Mouse (Mus musculus) urinary bladder, postnatal 0 days (tissue): ENCODE results near the gene Thbs3. TPM values are rescaled to one million over a fixed set of nuclear protein-coding genes. Genes with fewer than 3 reads are reported as not detected.

Experiments
- microRNA counts: library from miRNA; unstranded; fragments of <30 nt; microRNA quantifications from one replicate; lab custom pipeline; 2016
- microRNA-seq: library from miRNA; unstranded; fragments of <30 nt; microRNA quantifications from one replicate; pipeline ENCODE4, GENCODE M21; 2016
- polyA plus RNA-seq: library from polyadenylated mRNA; unstranded; fragments of >200 nt; fragmentation: Nextera tagmentation; extraction: Ambion mirVana; gene quantifications from 2 replicates; pipeline ENCODE4 v1.2.1, GENCODE M21; 2015

Gene Thbs3
- polyA plus RNA-seq: 31.5 and 34.3 TPM in 2 replicates

GRCm38 (mm10) chr3:89214681-89215411 is at the start of gene Thbs3:
Gene Thbs3 (plus strand): TSS chr3:89215180.

DNA sequence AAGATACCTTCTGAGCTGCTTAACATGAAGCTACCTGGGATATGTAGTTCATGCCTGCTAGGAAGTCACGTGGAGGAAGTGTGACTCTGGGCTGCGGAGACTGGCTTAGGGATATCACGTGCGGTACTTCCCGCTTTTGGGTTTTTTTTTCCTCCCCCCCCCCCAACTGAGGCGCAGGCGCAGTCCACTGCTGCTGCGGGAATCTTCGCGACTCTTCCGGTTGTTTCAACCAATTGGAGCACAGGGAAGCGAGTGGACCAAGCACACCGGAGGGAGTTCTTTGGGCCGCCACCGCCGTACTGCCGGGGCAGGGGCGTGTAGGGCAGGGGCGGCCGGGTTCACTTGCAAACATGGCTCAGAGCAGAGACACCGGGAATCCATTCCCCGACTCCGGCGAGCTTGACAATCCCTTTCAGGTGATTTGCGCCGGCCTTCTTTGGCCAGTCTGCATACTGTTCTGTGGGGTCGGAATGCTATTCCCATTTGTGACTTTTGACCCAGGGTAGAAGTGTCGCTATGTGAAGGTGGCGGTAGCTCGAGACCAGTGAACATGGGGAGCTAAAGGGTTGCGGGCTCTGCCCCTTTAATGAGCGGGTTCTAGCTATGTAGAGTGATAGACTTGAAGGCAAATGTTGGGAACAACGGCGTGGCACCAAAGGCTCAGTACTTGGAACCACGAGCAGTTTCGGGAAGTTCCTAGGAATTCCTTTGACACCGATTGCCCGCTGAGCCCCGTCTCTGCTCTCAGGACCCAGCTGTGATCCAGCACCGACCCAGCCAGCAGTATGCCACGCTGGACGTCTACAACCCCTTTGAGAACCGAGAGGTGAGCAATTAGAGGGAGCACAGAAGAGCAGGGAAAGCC is 37.5 kb upstream of the Thbs3 start, which contains the start of gene Scamp3:
Gene Scamp3, plus strand, starts transcription at position 232 of the 865 bp plus-strand sequence.

GRCm38 (mm10) chr3:89183058-89183958 is 31.7 kb upstream of the Thbs3 start, which contains the start of gene Fam189b:
Gene Fam189b (plus strand): TSS chr3:89183143.

GRCm38 (mm10) chr3:89202253-89203141 is 12.5 kb upstream of the Thbs3 start, which contains the start of gene Gba:
Gene Gba (plus strand): TSS chr3:89202928.

DNA sequence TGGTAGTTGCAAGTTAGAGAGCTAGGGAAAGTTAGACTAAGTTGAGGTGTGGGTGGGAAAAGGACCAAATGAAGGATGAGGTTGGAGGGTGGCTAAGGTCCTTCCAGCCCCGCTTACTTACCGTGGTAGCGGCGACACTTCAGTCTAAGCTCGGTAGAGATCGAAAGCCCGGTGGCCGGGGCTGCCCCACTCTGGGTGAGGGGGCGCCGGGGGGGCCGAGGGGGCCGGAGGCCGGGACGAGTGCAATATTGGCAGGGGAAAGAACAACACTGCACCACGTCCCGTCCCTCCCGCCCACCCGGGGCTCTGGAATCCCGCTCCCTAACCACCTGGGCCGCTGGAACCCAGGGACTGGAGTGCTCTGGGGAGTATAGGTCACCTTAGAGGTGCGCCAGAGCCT is 11.9 kb downstream of the Thbs3 start, which contains the start of gene Mtx1:
Gene Mtx1, minus strand, starts transcription at position 189 of the 400 bp plus-strand sequence.

GRCm38 (mm10) chr3:89228836-89229235 is 13.9 kb downstream of the Thbs3 start, which contains the start of gene Muc1:
Gene Muc1 (plus strand): TSS chr3:89229057.

GRCm38 (mm10) chr3:89245688-89246171 is 30.8 kb downstream of the Thbs3 start, which contains the start of gene Krtcap2:
Gene Krtcap2 (plus strand): TSS chr3:89245966.

DNA sequence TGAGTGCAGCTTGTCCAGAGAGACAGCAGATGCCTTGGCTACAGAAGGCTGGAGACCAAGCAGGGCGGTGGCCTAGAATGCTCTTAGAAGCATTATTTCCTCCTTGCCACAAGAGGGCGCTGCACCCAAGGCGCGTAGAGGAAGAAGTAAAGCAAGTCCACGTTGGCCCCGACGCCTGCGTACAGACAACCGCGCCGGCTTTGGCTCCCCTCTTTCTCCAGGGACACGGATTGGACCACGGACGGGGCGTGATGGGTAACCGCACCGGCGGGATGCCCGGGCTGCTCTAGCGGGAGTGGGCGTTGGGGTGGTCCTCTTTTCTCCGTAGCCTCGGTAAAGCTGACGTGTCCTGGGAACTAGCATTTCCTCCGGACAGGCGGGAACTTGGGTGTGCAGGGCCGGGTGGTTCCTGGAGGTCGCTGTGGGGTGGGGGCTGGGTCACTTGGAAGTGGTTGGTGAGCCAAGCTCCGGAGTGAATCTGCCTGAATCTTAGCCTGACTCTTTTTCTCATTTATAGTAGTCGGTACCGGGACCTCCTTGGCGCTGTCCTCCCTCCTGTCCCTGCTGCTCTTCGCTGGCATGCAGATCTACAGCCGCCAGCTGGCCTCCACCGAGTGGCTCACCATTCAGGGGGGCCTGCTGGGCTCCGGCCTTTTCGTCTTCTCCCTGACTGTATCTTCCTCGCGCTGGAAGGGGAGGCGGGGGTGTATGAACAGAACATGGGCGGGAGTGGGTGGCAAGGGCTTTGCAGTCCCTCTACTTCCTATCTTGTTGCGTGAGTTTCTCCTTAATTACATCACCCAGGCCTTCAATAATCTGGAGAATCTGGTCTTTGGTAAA is 31.5 kb downstream of the Thbs3 start, which contains the start of gene Trim46:
Gene Trim46, minus strand, starts transcription at position 49 of the 840 bp plus-strand sequence.

GRCm38 (mm10) chr3:89259076-89259475 is 44.1 kb downstream of the Thbs3 start, which contains the start of gene Dpm3:
Gene Dpm3 (plus strand): TSS chr3:89259358.

DNA sequence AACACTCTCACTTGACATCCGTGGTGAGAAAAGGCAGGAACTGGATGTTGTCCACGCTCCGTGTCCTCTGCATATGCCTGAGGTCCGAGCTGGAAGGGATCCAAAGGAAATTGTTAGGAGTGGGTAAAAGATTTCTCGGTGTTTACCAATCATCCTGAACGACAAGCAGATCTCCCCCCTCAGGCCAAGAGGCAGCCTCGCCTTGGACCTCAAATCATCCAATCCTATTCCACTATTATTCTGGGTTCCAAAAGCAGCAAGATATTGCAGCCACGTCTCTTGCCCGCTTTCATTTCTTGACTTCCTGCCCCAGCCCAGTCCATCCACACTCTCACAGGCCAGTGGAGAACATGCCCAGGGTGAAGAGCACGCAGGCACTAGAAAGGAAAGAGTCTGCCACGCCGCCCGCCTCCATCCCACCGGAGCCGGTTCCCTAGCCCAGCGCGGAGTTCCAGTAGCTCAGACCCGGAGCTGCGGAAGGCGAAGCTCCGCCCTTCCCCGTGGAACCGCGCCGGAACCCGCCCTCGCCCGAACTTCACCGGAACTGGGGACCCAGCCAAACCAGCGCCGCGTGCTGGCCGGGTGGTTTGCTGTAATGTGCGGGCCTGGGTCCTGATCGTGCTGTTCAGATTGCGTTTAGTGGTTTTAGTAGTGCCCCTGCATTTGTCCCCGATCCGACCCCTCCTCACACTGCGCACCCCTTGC is 55.2 kb downstream of the Thbs3 start, which contains the start of gene Slc50a1:
Gene Slc50a1, minus strand, starts transcription at position 520 of the 705 bp plus-strand sequence.

MicroRNA genes within 50 kb of the gene (microRNA counts, 519-probe panel; counts per million panel counts)
- microRNA mmu-miR-92b (lab: Ali Mortazavi, UCI): not detected

Small RNAs within 50 kb of the gene (microRNA-seq; reads per million reads assigned to microRNA genes)
- 13.3 reads per million, percentile 22 among the genes with 10 or more reads in this experiment for gene Mir92b

Other genes with a start within 250 kb of the Thbs3 start
- 11.3 and 11.4 TPM in 2 replicates for gene Rusc1, start 121.9 kb upstream of the Thbs3 start, polyA plus RNA-seq
- not detected in 2 replicates for gene Gm43738, start 114.1 kb upstream of the Thbs3 start, polyA plus RNA-seq
- 251 and 535 TPM in 2 replicates for gene Fdps, start 113.2 kb upstream of the Thbs3 start, polyA plus RNA-seq
- gene Pklr, start 79.0 kb upstream of the Thbs3 start, polyA plus RNA-seq: not detected in 2 replicates
- gene Hcn3, start 55.0 kb upstream of the Thbs3 start, polyA plus RNA-seq: 0.35 and 0.59 TPM in 2 replicates
- 10.9 and 11.8 TPM in 2 replicates for gene Clk2, start 50.4 kb upstream of the Thbs3 start, polyA plus RNA-seq
- 63.2 and 67.5 TPM in 2 replicates for gene Scamp3, start 37.7 kb upstream of the Thbs3 start, polyA plus RNA-seq
- 16.3 and 16.7 TPM in 2 replicates for gene Fam189b, start 32.0 kb upstream of the Thbs3 start, polyA plus RNA-seq
- 35.9 and 40.6 TPM in 2 replicates for gene Gba, start 12.3 kb upstream of the Thbs3 start, polyA plus RNA-seq
- 130 and 133 TPM in 2 replicates for gene Mtx1, start 11.9 kb downstream of the Thbs3 start, polyA plus RNA-seq
- gene Muc1, start 13.9 kb downstream of the Thbs3 start, polyA plus RNA-seq: 0.31 and 0.75 TPM in 2 replicates
- 245 and 269 TPM in 2 replicates for gene Krtcap2, start 30.8 kb downstream of the Thbs3 start, polyA plus RNA-seq
- 0.50 and 0.73 TPM in 2 replicates for gene Trim46, start 31.1 kb downstream of the Thbs3 start, polyA plus RNA-seq
- 107 and 126 TPM in 2 replicates for gene Dpm3, start 44.2 kb downstream of the Thbs3 start, polyA plus RNA-seq
- gene Slc50a1, start 55.4 kb downstream of the Thbs3 start, polyA plus RNA-seq: 90.2 and 94.4 TPM in 2 replicates
- 19.8 and 20.1 TPM in 2 replicates for gene Efna1, start 66.0 kb downstream of the Thbs3 start, polyA plus RNA-seq
- 5.3 and 6.5 TPM in 2 replicates for gene Efna3, start 107.8 kb downstream of the Thbs3 start, polyA plus RNA-seq
- gene Efna4, start 122.8 kb downstream of the Thbs3 start, polyA plus RNA-seq: 4.4 and 5.6 TPM in 2 replicates
- gene Adam15, start 134.8 kb downstream of the Thbs3 start, polyA plus RNA-seq: 60.9 and 72.6 TPM in 2 replicates
- 0.07 and 0.08 TPM in 2 replicates for gene Dcst2, start 146.8 kb downstream of the Thbs3 start, polyA plus RNA-seq
- 0.17 and 0.26 TPM in 2 replicates for gene Dcst1, start 150.1 kb downstream of the Thbs3 start, polyA plus RNA-seq
- gene Zbtb7b, start 179.6 kb downstream of the Thbs3 start, polyA plus RNA-seq: 4.1 and 4.6 TPM in 2 replicates
- not detected in 2 replicates for gene Lenep, start 187.6 kb downstream of the Thbs3 start, polyA plus RNA-seq
- gene Flad1, start 196.7 kb downstream of the Thbs3 start, polyA plus RNA-seq: 20.6 and 21.0 TPM in 2 replicates
- 146 and 176 TPM in 2 replicates for gene Cks1b, start 203.2 kb downstream of the Thbs3 start, polyA plus RNA-seq
- gene Shc1, start 203.3 kb downstream of the Thbs3 start, polyA plus RNA-seq: 75.2 and 77.8 TPM in 2 replicates
- 17.5 and 21.1 TPM in 2 replicates for gene Pygo2, start 215.0 kb downstream of the Thbs3 start, polyA plus RNA-seq
- 171 and 191 TPM in 2 replicates for gene Pbxip1, start 221.5 kb downstream of the Thbs3 start, polyA plus RNA-seq
- 40.4 and 51.5 TPM in 2 replicates for gene Pmvk, start 239.4 kb downstream of the Thbs3 start, polyA plus RNA-seq